Mouse (Mus musculus) frontal cortex, adult 2 months (tissue): ENCODE measurements around the gene Gm12888. TPM values are rescaled to one million over a fixed set of nuclear protein-coding genes. Genes with fewer than 3 reads are reported as not detected.
"Not testable (repeated sequence)": the region's sequence is repeated elsewhere in the genome, so short reads cannot be mapped to it uniquely, and the experiment has no call there.

Experiments
- DNase-seq, 2 experiments: peaks; one replicate each; pipeline ENCODE4 v3.0.0; 2022; ENCODE audit warnings: low spot score in 1 of 2; ENCODE audit errors: extremely low spot score in 1 of 2
- polyA plus RNA-seq: library from polyadenylated mRNA; depleted of rRNA; stranded (reverse); fragments of >200 nt; gene quantifications from 2 replicates; pipeline ENCODE4 v1.2.3, GENCODE M21; 2012; rRNA removed

Gm12888 gene
- polyA plus RNA-seq, result not detected in 2 replicates

DNA sequence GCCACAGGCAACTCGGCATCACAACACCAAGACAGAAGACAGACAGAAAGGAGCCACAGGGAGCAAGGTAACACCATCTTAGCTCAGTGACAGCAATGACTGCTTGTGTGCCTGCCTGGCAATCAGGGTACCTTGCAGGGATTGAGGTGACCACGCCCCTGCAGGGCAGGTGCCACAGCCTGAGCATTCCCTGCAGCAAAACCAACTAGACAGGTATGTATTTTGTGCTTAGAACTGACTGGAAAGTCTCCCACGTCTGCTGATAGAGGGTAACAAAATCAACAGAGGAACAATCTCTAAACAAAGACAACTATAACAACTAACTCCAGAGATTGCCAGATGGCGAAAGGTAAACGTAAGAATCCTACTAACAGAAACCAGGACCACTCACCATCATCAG, at the start of gene Gm12888:
TSS of gene Gm12888 (minus strand) at position 101 of the 400 bp plus-strand sequence.
- not testable (repeated sequence) for DNase-seq

Other genes with a start within 250 kb of the Gm12888 start
- gene Zmpste24, start 226.7 kb downstream of the Gm12888 start, polyA plus RNA-seq, result 22.1 and 22.6 TPM in 2 replicates
- gene Tmco2, start 215.7 kb downstream of the Gm12888 start, polyA plus RNA-seq, result not detected in 2 replicates
- gene Rlf, start 109.8 kb downstream of the Gm12888 start, polyA plus RNA-seq, result 14.5 and 16.1 TPM in 2 replicates
- gene Gm12886, start 98.2 kb upstream of the Gm12888 start, polyA plus RNA-seq, result not detected in 2 replicates